Mouse (Mus musculus) ovary, adult 18-20 months (tissue): ENCODE results near the gene Agtrap.
"Not testable (repeated sequence)": the region's sequence is repeated elsewhere in the genome, so short reads cannot be mapped to it uniquely, and the experiment has no call there.

ENCODE experiments used
- DNase-seq: peaks from one replicate; pipeline ENCODE4 v3.0.0; 2022; ENCODE audit warnings: low spot score, mixed read lengths

Gene Agtrap

DNA sequence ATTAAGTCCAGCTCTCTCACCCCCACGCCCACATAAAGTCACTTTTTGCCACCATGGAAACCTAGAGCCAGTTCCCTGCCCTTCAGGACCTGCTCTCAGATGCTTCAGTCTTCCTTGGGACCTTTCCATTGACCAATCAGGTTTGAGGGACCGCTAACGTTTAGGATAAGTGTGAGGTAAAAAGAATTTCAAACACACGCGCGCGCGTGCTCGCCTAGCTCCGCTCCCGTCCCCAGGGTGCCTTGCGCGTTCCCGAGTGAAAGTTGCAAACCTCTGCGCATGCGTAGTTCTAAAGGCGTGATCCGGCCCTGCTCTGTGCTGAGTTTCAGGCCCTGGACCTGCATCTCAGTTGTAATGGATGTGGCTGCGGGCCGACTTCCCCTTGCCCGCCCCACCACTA lies 12.6 kb downstream of the Agtrap start:
- DNase-seq = peak; percentile 57

DNA sequence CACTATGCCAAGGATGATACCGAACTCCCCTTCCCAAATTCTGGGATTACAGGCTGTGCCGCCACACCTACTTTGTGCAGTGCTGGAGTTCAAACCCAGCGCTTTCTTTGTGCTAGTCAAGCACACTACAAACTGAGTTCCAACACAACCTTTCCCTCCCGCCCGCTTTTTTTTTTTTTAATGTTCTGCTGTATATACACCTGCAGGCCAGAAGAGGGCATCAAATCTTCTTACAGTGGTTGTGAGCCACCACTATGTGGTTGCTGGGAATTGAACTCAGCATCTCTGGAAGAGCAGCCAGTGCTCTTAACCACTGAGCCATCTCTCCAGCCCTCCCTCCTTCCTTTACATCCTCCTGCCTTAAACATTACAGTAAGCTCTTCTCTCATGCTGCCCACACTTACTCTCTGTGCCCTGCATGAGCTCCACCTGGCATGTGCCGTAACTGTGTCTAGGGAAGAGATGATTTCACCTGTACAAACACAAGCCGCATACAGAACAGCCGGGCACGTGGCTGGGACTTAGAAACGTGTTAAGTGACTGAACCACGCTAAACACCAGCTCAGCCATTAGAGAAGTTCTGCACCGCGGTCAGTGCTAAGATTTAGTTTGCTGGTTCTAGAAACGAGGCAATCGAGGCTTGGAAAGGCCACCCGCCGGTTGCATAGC lies 13.2 kb downstream of the Agtrap start:
- DNase-seq = no peak

DNA sequence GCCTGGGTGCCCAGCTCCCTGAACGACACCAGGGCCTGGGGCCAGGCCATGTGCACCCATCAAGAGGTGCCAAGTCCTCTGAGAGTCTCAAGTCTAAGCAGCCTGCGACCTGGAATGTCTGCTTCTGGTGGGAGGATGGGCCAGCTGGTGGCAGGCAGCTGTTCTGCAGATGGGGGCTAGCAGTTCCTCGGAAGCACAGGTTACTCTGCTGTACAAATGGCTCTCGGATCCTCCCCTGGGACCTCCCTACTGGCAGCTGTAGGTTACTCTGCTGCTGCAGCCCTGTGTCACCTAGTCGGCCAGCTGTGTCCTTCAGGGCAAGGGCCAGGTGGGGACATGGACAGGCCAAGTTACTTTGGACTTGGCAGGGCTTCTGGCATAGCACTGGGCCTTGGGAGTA lies 16.3 kb downstream of the Agtrap start:
- DNase-seq = no peak

DNA sequence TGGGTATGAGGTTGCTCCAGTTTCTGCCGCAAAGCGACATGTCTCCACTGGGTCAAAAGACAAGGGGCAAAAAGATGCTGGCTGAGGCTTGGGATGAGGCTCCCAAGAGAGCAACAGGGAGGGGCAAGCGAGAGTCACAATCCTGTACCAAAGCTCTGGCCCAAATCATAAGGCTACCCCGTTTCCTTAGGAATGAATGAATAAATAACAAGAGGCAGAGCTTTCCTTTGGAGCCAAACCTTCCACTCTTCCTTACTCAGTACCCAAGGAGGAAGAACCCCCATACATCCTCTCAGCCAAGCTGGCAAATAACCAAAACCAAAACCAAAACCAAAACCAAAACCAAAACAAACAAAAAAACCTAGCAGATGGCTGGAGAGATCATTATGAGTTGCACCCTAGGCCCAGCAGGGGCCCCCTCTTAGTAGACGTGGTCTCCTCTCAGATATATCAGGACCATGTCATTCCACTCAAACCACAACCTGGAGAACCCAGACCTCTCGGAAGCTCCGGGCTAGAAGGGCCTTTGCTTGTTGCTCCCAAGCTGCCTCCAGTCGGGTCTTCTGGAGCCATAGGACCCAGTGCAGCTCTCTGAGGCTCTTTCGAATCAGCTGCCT lies 18.1 kb downstream of the Agtrap start:
- DNase-seq = no peak

DNA sequence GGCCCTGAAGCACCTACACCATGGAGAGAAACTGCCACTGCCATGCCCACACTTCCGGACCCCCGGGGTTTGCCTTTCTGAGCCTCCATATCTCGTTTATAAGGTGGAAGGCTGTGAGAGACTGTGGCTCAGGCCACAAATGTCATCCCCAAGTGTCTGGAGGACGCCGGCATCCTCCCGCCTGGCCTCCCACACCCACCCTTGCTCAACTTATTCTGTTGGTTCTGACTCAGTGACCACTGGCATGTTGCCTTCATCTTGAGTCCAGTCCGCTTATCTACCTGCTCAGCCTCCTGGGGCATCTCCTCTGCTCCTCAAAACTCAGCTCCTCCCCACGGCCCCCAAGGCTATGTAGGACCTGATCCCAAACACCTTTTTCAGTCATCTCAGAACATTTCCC lies 20.5 kb downstream of the Agtrap start:
- no peak for DNase-seq

DNA sequence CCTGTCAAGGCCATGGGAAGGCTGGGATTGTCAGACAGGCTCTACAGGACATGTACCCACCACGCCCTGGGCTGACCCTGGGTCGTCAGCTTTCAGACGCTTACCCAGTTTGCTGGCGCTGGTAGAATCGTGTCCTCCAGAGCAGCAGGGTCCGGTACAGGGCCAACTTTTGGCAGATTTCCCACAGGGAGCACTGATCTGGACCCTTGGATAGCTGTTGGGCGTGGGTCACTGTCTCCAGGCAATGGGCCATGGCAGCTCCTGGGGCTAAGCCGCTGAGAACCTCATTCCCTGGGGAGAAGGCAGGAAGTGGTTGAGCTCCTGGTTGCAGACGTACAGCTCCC lies 21.5 kb downstream of the Agtrap start:
- peak; percentile 32 for DNase-seq

DNA sequence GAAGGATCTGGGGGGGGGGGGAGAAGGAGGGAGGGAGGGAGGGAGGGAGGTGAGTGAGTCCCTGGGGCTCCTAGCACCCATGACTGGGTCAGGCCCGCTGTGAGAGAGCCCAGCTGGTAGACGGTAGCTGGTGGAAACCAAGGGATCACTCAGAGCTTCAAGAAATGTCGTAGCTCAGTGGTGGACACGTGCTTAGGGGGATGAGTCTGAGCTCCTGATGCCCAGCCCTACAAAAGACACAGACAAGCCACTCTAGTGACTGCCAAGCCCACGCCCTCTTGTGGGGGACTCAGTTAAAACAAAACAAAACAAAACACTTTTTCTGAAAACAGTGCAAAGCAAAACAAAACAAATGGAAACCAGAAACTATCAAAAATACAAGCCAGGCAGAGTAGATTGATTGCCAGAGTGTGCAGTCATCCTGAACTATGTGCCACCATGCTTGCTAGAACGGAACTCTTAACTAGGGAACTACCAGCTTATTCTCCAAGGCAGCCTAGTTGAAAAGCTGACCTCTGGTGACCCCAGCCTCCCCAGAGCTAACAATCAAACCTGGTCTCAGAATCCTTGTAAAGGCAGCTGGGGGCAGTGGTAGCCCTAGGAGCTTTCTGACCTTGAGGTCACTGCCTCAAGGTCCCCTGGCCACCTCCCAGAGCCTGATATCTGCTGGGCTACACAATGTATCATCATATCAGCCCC lies 22.0 kb downstream of the Agtrap start:
- no peak for DNase-seq

DNA sequence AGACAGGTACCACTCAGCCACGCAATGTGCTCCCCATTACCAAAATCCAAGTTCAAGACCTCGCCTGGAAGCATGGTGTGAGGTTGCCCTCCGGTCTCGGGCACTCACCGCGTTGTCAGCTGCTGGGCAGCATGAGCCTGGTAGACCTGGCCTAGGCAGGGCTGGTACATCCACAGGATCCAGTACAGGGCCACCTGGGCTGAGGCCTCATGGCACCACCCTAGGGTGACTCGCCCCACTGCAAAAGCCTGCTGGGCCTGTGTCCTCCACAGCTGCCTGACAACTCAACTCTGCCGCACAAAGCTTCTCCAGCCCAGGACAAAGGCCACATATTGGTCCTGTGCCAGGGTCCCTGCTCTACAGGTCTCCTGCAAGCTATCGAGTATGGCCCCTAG lies 26.7 kb downstream of the Agtrap start:
- no peak for DNase-seq

DNA sequence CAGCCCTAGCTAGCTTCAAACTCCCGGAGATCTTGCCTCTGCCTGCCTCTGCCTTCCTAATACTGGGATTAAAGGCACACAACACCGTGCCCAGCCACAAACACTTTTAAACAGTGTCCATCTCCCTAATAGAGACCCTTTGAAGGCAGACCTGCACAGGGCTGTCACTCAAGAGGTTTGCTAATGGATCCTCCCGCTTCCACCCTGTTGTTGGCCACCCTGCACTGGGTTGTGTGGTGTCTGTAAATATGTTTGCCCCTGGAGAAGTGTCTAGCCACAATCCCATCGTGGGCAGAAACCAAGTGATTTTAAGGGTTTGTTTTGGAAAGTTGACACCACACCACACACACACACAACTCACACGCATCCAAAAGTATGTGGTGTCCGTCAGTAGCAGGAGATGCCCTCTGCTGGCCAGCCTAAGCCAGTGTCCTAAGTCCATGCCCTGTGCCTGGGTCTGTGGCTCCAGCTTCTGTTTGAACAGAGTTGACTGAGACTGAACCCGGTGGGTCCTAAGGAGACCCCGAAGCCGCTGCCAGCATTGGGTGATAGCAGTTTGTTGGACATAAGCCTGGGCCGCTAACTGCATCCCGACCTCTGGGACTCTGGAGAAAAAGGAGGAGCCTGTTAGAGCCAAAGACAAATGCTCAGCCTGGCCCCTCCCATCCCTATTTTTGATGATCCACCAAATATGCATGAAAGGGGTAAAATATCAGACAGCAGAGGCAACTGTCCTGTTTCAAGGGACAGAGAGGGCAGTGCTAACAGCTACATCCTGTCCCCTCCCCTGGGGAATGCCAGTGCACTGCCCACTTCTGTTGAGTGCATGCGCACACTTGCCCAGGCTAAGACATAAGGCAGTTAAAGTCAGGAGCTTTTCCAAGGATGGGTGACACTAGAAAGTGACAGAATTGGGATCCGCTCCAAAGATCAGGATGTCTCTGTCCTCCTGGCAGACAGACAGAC lies 27.4 kb downstream of the Agtrap start:
- no peak for DNase-seq

DNA sequence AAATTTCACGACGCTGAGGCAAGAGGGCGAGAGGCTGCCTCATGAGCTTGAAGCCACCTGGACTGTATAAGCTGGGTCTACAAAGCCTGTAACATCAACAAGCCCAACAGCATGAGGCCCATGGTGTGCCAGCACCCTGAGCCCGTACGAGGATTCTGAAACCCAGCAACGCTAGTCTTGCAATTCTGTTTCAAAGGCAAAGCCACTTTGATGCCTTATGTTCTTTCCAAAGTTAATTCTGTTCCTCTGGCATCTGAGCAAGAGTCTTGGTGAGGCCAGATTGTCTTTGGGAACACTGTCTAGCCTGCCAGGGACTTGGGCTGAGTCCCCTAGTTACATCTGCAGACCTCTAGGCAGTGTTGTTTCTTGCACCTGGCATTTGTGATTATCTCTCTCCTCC lies 28.8 kb downstream of the Agtrap start:
- no peak for DNase-seq

DNA sequence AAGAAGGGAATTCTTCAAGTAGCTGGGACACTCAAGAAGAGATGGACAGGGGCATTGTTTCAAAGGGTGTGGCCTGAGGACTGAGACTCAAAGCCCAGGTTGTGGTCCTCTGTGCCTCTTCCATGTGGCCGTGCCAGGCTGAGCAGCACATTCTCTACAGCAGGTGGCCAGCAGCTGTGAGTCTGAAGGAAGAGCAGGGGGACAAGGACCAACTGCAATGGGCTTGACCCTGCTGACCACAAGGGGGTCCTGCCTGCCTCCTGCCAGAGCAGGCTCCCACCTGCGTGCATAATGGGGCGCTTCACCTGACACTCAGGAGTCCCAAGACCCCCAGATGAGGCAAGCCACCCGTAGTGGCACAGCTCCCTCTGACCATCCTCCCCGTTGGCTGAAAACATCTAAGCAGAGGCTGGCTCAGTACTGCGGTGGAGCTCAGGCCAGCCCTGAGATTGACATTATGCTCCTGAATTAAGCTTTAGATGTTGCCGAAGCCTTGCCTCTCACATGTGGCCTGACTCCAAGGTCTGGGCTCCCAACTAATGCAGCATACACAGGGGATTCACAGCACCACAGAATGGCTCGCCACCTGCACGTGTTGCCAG lies 29.5 kb downstream of the Agtrap start:
- DNase-seq = no peak

DNA sequence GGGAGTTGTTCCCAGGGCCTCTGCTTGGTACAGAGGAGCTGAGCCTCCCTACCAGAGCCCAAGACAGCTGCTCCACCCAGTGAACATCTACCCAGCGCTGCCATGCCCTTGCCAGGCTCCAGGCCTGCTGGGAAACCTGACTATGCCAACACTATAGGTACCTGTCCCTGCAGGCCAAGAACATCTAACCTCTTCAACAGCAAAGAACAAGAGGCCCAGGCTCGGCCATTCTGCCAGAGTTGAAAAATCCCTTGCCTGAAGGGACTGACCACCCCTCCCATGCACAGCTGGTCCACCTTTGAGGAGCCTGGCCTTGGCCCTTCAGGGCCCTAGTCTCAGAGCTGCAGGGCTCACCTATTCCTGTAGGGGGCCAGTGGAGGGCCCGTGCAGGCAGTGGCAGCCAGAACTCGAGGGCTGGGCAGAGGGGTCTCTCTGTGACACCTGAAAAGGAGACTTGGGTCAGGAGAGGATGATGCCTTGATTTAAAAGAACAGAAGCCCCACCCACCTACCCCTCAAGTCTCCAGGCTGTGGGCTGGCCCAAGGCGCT lies 30.1 kb downstream of the Agtrap start:
- DNase-seq = no peak

DNA sequence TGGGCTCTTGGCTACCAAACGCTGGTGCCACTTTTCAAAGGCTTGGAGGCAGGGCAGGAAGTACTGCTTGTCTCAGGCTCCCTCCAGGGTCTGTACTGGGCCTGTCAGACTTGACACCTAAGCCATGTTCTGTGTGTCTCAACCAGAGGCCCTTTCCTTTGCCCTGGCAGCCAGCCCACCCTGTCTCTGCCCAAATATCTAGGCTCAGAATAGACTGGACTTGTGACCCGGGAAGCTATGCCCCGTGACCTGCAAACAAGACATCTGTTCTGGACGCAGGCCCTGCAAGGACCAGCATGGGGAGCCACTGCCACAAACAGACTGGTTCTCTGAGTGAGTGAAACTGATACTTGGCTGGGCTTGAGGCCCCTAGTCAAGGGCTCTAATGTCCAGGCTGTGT lies 31.0 kb downstream of the Agtrap start:
- DNase-seq = no peak

DNA sequence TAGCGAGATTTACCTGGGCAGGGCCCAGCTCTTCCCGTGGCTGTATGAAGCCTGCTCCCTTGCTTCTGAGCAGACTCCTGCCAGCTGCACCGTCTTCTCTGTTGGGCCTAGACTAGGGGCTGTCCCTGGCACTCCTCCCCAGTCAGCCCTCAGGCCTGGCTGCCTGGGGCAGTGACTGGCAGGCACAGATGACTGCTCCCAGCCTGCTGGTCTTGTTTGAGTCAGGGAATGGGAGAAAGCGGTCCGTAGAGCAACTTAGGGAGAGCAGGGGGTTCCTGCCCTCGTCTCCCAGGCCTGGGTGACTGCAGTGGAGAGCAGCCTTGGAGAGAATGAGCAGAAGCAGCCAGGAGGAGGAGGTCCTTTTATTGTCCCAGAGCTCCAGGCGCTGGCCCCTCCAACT lies 31.6 kb downstream of the Agtrap start:
- DNase-seq = no peak

DNA sequence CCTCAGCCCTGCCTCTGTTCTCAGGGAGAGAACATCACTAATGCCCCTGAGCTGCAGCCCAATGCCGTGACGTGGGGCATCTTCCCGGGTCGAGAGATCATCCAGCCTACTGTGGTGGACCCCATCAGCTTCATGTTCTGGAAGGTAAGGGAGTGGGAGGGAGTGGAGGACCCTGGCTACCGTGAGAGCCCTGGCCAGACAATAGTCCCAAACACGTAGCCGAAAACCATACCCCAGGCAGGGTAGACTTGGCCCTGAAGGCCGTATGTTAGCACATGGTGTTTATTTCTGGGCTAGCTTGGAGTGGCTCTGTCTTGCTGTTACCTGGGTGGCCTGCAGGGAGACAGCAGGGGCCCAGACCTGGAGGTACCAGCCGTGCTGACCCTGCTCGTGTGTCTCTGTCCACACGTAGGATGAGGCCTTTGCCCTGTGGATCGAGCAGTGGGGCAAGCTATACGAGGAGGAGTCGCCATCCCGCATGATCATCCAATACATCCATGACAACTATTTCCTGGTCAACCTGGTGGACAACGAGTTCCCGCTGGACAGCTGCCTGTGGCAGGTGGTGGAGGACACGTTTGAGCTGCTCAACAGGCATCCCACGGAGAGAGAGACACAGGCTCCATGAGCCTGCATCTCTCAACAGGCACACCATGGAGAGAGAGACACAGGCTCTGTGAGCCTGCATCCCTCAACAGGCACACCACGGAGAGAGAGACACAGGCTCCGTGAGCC lies 32.7 kb downstream of the Agtrap start:
- no peak for DNase-seq

DNA sequence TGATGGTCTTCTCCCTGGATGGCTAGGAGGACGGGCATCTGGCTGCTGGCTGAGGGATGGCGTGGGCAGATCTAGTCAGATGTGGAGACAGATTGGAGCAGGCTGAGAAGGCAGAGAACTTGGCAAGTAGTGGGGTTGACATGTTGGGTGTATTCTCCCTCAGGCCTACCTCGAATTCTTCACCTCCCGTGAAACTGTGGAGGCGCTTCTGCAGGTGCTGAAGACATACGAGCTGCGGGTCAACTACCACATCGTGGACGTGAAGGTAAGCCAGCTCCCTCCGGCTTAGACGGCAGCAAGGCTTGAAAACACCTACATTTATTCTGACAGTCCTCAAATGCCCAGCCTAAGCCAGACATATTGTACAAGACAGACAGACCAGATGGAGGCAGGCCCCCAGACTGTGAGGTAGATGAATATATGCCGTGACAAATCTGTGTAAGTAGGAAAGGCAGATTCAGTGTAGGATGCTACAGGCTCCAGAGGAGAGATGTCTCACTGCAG lies 34.4 kb downstream of the Agtrap start:
- DNase-seq = no peak

DNA sequence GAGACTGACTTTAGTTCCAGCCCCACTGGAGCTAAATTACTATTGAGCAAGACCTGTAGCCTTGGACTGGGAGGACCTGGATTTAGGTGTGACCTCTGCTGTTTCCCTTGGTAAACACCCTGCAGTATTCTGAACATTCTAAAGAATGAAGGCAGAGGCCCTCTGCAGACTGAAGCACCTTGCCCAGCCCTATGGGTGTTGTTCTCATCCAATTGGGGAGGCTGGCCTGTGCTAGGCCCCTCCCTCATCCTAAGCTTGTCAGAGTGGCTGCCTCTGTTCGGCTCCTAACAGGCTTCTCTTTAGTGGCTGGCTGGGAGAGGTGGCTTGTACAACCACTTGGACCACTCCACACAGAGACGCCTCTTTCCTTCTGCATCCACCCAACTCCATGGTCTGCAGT lies 34.9 kb downstream of the Agtrap start:
- DNase-seq = no peak

DNA sequence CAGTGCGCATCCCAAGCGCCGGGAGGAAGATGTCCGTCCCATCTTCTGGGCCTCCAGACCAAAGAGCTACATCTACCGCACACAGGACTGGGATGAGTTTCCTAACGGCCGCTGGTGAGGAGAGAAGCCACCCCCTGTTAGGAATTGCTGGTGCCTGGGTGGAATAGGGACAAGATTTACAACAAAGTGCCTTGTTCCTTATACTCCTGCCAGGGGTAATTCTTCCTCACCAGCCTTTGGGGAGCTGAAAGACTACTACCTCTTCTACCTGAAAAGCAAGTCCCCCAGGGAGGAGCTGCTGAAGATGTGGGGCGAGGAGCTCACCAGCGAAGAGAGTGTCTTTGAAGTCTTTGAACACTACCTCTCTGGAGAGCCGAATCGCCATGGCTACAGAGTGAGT lies 35.9 kb downstream of the Agtrap start:
- DNase-seq = no peak

DNA sequence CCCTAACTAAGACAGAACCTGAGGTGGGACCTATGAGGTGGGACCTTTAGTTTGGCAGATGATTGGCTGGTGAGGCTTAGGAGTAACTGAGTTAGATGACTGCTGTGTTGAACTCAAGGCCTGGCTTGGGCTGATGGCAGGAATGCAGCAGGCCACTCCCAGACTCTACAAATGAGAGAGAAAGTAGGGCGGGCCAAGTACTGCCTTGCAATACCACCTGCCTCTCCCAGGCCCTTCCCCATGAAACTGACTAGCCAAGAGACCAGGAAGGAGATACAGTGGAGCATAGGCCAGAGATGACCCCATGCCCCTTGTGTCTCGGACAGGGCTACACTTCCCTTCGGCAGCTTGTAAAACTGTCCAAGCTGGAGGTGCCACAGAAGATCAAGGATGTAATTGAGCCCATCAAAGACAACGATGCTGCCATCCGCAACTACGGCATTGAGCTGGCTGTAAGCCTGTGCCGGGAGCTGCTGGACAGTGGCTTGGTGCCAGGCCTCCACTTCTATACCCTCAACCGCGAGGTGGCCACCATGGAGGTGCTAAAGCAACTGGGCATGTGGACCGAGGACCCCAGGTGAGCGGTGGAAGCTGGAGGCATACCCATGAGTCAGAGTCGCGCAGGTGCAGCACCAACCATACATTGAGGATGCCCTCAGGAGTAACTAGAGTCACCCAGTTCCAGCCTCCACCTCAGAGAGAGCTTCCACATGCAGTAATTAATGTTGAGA lies 36.6 kb downstream of the Agtrap start:
- DNase-seq = no peak

DNA sequence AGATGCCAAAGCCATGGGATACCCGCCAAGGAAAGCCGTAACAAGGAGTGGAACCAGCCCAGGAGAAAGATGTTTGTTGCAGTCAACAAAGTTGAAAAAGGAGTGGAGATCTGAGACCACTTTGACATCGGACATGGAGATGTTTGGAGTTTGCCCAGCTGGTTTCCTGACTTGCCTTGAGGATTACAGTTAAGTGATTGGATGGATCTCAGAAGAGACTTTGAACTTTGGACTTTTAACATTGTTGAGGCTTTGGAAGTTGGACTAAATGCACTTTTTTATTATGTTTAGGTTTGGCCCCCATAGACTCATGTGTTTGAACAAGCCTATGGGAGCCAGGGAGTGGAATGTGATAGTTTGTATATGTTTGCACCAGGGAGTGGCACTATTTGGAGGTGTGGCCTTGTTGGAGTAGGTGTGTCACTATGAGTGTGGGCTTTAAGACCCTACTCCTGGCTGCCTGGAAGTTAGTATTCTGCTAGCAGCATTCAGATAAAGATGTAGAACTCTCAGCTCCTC lies 37.4 kb downstream of the Agtrap start:
- not testable (repeated sequence) for DNase-seq
